Mouse (Mus musculus) heart, embryonic 13.5 days (tissue): Measurements from ENCODE around the gene Atp2c1. TPM values are rescaled to one million over a fixed set of nuclear protein-coding genes. Genes with fewer than 3 reads are reported as not detected.
A peak's percentile ranks its signal among the peaks of the same experiment; 100 is the strongest.

Experiments
- ATAC-seq: fragments of 200-750 bp; cut with Nextera tagmentation; 2 replicates; pipeline ENCODE4 v1.8.0; 2017; ENCODE audit warnings: moderate TSS enrichment; ENCODE audit not compliant: insufficient number of reproducible peaks, low FRiP score, low TSS enrichment; ENCODE audit errors: extremely low read depth
- H3K27ac ChIP-seq: fragments of 300-500 bp; sonication (generic); replicated peaks from 2 replicates; pipeline ENCODE4 v1.5.1; 2015; ENCODE audit warnings: moderate library complexity, mild to moderate bottlenecking, inconsistent platforms
- H3K27me3 ChIP-seq: fragments of 300-500 bp; sonication (generic); replicated peaks from 2 replicates; pipeline ENCODE4 v1.6.1; 2015; ENCODE audit warnings: mild to moderate bottlenecking, inconsistent platforms
- H3K36me3 ChIP-seq: fragments of 300-500 bp; sonication (generic); 2 replicates; pipeline ENCODE4 v1.6.1; 2015; ENCODE audit warnings: mild to moderate bottlenecking, inconsistent platforms
- H3K4me1 ChIP-seq: fragments of 300-500 bp; sonication (generic); 2 replicates; pipeline ENCODE4 v1.6.1; 2015; ENCODE audit warnings: inconsistent platforms
- H3K4me2 ChIP-seq: fragments of 300-500 bp; sonication (generic); 2 replicates; pipeline ENCODE4 v1.6.1; 2015; ENCODE audit warnings: inconsistent platforms, mild to moderate bottlenecking, moderate library complexity
- H3K4me3 ChIP-seq: fragments of 300-500 bp; sonication (generic); 2 replicates; pipeline ENCODE4 v1.5.1; 2015; ENCODE audit warnings: moderate library complexity, mild to moderate bottlenecking, inconsistent platforms
- H3K9ac ChIP-seq: fragments of 300-500 bp; sonication (generic); 2 replicates; pipeline ENCODE4 v1.6.1; 2015; ENCODE audit warnings: inconsistent platforms, mild to moderate bottlenecking, moderate library complexity
- H3K9me3 ChIP-seq: fragments of 300-500 bp; sonication (generic); 2 replicates; pipeline ENCODE4 v1.6.1; 2016; ENCODE audit warnings: inconsistent platforms
- WGBS: fragments of 180-500 bp; shearing (Covaris S2); methylation state at CpG from one replicate; pipeline ENCODE4 v1.1.7; 2015; ENCODE audit warnings: mixed read lengths; 5-methylcytosine and 5-hydroxymethylcytosine counted together
- polyA plus RNA-seq: library from polyadenylated mRNA; unstranded; fragments of >200 nt; fragmentation: Nextera tagmentation; extraction: Ambion mirVana; gene quantifications from 2 replicates; pipeline ENCODE4 v1.2.1, GENCODE M21; 2015

Atp2c1 gene
- polyA plus RNA-seq, 1 experiment from 2014 or later = 45.8 TPM

DNA sequence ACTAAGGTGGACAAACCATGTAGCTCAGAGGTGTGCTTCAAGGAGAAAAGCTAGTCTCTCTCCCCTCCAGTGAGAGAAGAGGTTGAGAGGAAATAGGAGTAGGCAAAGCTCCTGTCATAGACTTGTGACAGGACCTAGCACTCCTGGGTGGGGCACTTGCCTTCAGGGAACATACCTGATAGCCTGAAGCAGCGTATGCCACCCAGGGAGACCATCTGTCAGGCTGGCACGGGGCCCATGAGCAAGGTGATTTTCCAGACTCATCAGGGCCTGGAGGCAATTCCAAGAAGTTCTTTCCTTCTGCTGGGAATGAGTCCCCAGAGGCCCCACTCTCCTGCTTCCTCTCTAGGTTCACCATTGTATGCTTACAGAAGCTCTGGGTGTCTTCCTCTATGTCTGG is 4.1 kb downstream of the Atp2c1 start:
- 59% methylated on average over 2 of the region's 2 CpGs for WGBS
- H3K4me1 ChIP-seq = peaks cover 48% of the 10 kb centered on the region
- no peak for ATAC-seq
- no peaks in the 10 kb centered on the region for H3K27me3 ChIP-seq
- no peaks in the 10 kb centered on the region for H3K9me3 ChIP-seq
- H3K9ac ChIP-seq = no peak overlapping the region
- no peak overlapping the region for H3K4me2 ChIP-seq
- H3K4me3 ChIP-seq = no peak overlapping the region
- no peak overlapping the region for H3K27ac ChIP-seq
- H3K36me3 ChIP-seq = no peaks in the 10 kb centered on the region

DNA sequence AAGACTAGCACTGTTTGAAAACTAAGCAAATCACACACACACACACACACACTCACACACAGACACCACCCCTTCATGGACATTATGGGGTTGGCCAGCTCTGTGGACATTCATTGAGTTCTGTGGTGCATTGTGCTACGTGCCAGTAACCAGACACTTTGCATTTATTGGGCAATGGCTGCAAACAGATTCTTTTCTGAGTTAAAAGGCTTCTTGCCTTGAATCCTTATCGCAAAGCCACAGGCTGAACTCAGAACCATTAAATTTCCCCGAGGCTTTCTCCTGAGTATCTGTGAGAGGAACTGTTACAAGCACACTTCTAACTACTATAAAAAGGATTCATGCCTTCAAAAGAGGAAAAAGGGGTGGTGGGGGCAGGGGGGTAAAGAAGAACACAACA is 5.1 kb downstream of the Atp2c1 start:
- H3K27ac ChIP-seq = peak overlapping the region; percentile 87
- 48% methylated on average over 3 of the region's 3 CpGs for WGBS
- ATAC-seq = no peak
- H3K9me3 ChIP-seq = no peaks in the 10 kb centered on the region
- no peaks in the 10 kb centered on the region for H3K27me3 ChIP-seq
- peak overlapping the region; percentile 70; the same call in 1 of the 2 replicates for H3K4me2 ChIP-seq
- H3K36me3 ChIP-seq = no peaks in the 10 kb centered on the region
- H3K4me1 ChIP-seq = peaks cover 48% of the 10 kb centered on the region
- H3K4me3 ChIP-seq = no peak overlapping the region
- H3K9ac ChIP-seq = no peak overlapping the region

DNA sequence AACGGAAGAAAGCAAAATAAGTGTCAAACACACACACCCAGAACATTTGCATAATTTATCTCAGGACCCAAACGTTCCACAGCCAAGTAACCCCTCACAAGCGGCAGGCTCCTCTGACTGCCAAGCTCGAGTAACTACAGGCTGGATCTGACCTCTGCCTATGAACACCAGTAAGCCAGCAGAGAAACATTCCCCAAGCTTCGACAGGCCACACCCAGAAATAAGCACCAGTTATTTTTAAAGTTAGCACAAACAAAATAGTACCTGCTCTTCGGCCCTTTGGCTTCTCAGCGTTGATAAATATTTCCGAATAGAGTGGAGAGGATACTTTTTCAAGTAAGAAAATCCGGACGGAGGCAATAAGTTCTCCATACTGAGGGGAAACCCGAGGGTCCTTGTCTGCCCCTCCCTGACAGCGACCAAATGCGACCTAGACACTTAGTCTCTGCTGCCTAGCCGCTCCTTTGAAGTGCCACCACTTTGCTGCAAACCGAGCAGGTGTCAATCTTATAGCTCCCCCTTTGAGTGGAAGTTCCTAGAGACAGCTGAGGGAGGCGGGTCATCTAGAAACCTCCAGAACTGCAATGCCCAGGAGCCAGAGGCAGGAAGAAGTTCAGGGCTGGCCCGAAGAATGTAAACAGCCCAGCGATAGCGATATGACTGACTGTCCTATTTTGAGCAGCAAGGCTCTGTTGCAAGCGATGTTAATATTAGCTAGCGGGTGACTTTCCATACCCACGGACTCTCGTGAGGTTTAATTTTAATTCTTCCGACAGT is 6.2 kb downstream of the Atp2c1 start:
- H3K27ac ChIP-seq = peak overlapping the region; percentile 87
- H3K36me3 ChIP-seq = no peaks in the 10 kb centered on the region
- peak overlapping the region; percentile 57 for H3K4me3 ChIP-seq
- 10% methylated on average over 24 of the region's 24 CpGs for WGBS
- H3K27me3 ChIP-seq = no peaks in the 10 kb centered on the region
- peak overlapping the region; percentile 76 for H3K9ac ChIP-seq
- peak; percentile 66 for ATAC-seq
- no peaks in the 10 kb centered on the region for H3K9me3 ChIP-seq
- H3K4me2 ChIP-seq = peak overlapping the region; percentile 70
- H3K4me1 ChIP-seq = peaks cover 45% of the 10 kb centered on the region

DNA sequence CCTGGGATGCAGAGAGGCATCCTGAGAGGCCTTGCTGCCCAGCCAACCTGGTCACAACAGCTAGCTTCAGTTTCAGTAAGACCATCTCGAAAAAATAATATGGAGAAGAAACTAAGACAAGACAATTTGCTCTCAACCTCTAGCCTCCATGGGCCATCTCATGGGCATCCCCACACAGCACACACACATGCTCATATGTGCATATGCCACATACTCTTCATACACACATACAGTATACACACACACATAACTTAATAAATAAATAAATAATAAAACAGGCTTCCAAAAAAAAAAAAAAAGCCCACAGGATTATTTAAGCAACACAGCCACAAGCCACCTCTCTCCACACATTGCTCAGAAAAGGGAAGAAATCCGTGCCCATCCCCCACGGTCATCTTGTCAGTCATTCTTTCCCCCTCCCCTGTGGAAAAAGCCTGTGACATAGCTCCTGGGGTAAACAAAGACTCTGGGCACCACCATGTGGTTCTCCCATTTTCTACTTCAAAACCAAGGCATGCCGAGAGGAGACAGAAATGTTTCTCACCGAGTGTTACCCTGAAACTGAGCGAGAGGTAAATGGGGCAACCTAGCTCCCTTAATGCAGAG is 7.7 kb downstream of the Atp2c1 start:
- 49% methylated on average over 6 of the region's 6 CpGs for WGBS
- Histone ChIP-seq H3K27ac (no peak overlapping the region), H3K4me3 (peak overlapping the region; percentile 57), H3K9me3 (no peaks in the 10 kb centered on the region), H3K4me1 (peaks cover 31% of the 10 kb centered on the region), H3K27me3 (no peaks in the 10 kb centered on the region), H3K36me3 (no peaks in the 10 kb centered on the region), H3K9ac (peak overlapping the region; percentile 76; the same call in 1 of the 2 replicates), H3K4me2 (peak overlapping the region; percentile 70)
- no peak for ATAC-seq

DNA sequence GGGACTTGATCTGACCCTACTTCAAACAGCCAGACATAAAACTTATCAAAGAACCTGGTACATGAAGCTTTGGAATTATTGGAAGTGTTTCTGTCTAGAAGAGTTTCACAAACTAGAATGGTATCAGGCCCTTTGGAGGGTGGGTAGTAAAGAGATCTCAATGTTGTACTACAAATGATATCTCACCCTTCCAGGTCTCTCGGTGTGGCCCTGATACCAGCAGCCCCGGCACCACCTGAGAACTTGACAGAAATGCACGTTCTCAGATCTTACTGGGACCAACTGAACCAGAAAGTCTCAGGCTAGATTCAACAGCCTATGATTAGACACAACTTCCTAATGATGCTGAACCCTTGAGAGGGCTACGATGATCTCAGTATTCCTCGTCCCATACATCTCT is 23.4 kb downstream of the Atp2c1 start:
- WGBS = 83% methylated on average over 5 of the region's 5 CpGs
- Histone ChIP-seq H3K9ac (no peak overlapping the region), H3K36me3 (no peaks in the 10 kb centered on the region), H3K4me3 (no peak overlapping the region), H3K27me3 (no peaks in the 10 kb centered on the region), H3K4me2 (no peak overlapping the region), H3K4me1 (no peaks in the 10 kb centered on the region), H3K27ac (no peak overlapping the region), H3K9me3 (no peaks in the 10 kb centered on the region)
- no peak for ATAC-seq

DNA sequence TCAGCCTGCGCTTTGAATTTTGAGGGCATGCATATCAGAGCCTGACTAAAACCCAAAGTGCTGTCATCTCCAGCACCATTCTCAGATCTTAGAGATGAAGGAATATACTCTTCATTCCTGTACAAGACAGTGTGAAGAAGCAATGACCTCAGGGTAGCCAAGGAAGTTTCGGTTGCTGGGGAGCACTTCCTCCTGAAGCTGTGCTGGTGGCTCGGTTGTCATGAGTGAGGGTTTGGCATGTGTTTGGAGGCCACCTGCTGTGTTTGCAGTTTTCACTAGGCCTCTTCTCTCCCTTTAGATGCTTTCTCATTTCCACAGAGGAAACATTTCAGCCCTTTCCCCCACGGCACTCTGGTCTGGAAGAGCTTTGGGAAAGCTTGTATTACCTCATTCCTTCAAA is 24.7 kb downstream of the Atp2c1 start:
- no peaks in the 10 kb centered on the region for H3K36me3 ChIP-seq
- no peak overlapping the region for H3K27ac ChIP-seq
- WGBS = 69% methylated on average over 4 of the region's 4 CpGs
- no peaks in the 10 kb centered on the region for H3K9me3 ChIP-seq
- no peaks in the 10 kb centered on the region for H3K27me3 ChIP-seq
- H3K9ac ChIP-seq = no peak overlapping the region
- H3K4me2 ChIP-seq = no peak overlapping the region
- H3K4me1 ChIP-seq = no peaks in the 10 kb centered on the region
- no peak for ATAC-seq
- H3K4me3 ChIP-seq = no peak overlapping the region

DNA sequence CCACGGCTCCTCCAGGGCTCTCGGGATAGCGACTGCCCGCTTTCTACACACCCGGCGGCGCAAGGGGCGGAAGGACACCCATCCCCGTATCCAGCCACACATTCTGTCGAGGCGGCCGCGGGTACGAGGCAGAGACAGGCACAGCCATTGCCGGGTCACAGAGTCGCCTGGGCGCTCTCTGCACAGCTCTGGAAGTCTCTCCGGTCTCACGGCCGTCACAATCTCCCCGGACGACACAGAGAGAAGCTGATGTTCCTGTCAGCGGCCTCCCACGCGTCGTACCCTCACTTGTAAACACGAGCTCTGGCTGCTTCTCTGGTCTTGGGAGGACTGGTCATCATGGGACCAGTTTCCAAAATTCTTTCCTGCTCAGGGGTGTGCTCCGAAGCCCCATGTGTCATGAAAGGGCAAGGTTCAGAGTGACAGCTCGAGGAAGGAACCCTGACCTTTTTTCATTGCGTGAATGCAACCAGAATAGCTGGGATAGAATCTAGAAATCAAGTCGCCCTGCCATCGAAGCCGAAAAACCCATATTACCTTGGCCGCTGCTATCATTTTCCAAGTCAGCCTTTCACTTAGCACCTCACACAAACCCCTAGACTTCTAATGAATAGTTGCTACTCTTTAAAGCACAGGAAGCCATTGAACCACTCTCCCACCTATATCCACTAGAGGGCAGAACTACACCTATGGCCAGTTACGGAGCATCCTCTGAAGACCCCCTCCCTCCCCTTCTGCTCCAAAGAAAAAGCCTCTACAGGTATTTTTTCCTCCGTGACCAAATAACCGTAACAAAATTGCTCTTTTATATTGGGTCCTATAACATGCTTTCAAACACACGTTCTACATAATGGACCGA is 31.6 kb downstream of the Atp2c1 start:
- no peaks in the 10 kb centered on the region for H3K27me3 ChIP-seq
- peak overlapping the region; percentile 97 for H3K27ac ChIP-seq
- H3K9ac ChIP-seq = peak overlapping the region; percentile 94
- peaks cover 34% of the 10 kb centered on the region for H3K4me1 ChIP-seq
- H3K9me3 ChIP-seq = no peaks in the 10 kb centered on the region
- H3K4me3 ChIP-seq = peak overlapping the region; percentile 86
- peak overlapping the region; percentile 100 for H3K4me2 ChIP-seq
- WGBS = 1% methylated on average over 39 of the region's 39 CpGs
- ATAC-seq = no peak
- no peaks in the 10 kb centered on the region for H3K36me3 ChIP-seq

DNA sequence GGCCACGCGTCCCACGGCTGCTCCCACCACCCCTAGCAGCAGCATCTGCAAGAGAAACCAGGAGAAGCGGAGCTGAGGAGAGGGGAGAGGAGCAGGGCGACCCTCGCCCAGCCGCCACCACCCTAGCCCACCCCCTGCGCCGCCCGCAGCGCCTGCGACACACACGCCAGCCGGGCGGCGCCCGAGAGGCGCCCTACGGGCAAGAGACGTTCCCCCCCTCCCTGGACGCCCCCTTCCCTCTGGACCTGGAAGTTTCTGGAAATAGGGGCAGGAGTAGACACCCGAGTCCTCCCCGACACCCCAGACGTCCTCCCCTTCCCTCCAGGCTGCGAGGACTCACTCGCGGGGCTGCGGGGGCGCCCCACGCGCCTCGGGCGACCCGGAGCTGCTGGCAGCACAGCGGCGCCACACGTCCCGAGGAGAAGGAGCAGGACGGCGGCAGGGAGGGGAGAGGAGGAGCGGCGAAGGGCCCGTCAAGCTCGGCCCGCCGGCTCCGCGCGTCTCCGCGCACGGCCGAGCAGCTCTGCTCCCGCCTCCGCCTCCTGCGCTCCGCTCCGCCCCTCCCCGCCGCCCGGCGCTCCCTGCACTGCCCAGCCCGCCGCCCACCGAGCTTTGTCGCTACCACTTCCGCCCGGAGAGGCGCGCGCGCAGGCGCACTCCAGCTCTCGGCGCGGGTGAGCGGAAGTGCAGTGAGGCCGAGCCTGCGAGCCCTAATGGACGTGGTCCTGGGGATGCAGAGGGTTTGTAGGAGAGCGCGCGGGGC is 32.4 kb downstream of the Atp2c1 start:
- peak; percentile 98 for ATAC-seq
- H3K27me3 ChIP-seq = no peaks in the 10 kb centered on the region
- H3K9ac ChIP-seq = peak overlapping the region; percentile 94
- peaks cover 35% of the 10 kb centered on the region for H3K4me1 ChIP-seq
- no peaks in the 10 kb centered on the region for H3K9me3 ChIP-seq
- H3K4me2 ChIP-seq = peak overlapping the region; percentile 100
- H3K27ac ChIP-seq = peak overlapping the region; percentile 97
- no peaks in the 10 kb centered on the region for H3K36me3 ChIP-seq
- WGBS = under 1% methylated on average over 80 of the region's 83 CpGs
- peak overlapping the region; percentile 86 for H3K4me3 ChIP-seq

DNA sequence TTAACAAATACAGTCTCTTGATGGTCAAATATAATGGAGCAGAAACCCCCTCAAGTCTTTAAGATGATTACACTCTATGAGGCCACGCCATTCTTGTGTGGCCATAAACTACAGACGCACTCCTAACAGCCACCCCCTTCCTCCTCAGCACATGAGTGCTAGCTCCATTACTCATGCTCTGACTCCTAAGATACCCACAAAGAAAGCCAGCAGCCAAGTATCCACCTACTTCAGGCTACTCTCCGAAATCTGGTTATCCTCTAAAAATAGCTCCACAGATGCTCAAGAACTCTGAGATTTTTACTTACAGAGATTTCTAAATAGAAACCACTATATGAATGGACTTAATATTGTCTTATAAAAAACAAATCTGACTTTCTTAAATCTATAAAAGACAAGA is 34.4 kb downstream of the Atp2c1 start:
- Histone ChIP-seq H3K9me3 (no peaks in the 10 kb centered on the region), H3K27me3 (no peaks in the 10 kb centered on the region), H3K4me3 (no peak overlapping the region), H3K36me3 (no peaks in the 10 kb centered on the region), H3K4me1 (peaks cover 55% of the 10 kb centered on the region), H3K4me2 (peak overlapping the region; percentile 100), H3K9ac (no peak overlapping the region), H3K27ac (no peak overlapping the region)
- 48% methylated on average over 3 of the region's 3 CpGs for WGBS
- ATAC-seq = no peak

DNA sequence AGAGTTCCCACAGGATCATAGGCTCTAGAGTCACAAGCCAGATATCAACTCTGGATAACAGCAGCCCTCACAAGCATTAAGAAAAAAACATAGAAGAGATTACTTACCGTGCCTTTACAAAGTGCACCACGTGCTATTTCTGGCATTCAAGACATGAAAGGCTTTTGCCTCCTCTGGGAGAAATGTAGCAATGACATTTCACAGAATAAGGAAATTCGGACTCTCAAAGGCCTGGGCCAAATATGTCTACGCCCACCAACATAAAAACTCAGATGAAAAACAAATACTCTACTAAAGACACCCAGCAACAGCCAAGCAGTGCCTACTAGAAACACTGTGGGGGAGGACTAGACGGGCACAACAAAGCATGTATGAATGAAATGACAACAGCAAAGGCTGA is 38.8 kb downstream of the Atp2c1 start:
- peak overlapping the region; percentile 33; the same call in 1 of the 2 replicates for H3K9ac ChIP-seq
- peak overlapping the region; percentile 9; the same call in 1 of the 2 replicates for H3K4me2 ChIP-seq
- H3K27me3 ChIP-seq = no peaks in the 10 kb centered on the region
- H3K9me3 ChIP-seq = no peaks in the 10 kb centered on the region
- H3K4me1 ChIP-seq = peaks cover 57% of the 10 kb centered on the region
- no peak overlapping the region for H3K4me3 ChIP-seq
- no peak overlapping the region for H3K27ac ChIP-seq
- 37% methylated on average over 5 of the region's 5 CpGs for WGBS
- no peaks in the 10 kb centered on the region for H3K36me3 ChIP-seq
- no peak for ATAC-seq
